Mouse (Mus musculus) liver, adult 2 months (tissue): Measurements from ENCODE around the gene Igfbpl1.

ENCODE experiments used
- CTCF ChIP-seq: fragments of 200-500 bp; IDR thresholded peaks from 2 replicates; pipeline ENCODE4 v1.5.1; 2011; ENCODE audit warnings: low read depth, low read length, control low read depth
- POLR2A ChIP-seq: fragments of 200-500 bp; IDR thresholded peaks from 2 replicates; pipeline ENCODE4 v1.6.1; 2011; ENCODE audit warnings: low read length, control low read depth; ENCODE audit not compliant: insufficient read depth; ENCODE audit errors: extremely low read depth

GRCm38 (mm10) chr4:45829907-45830759, 3.4 kb upstream of the Igfbpl1 start:
- TF ChIP-seq CTCF (no peak), POLR2A (no peak)
